Mouse (Mus musculus) hindbrain, postnatal 0 days (tissue): ENCODE results near the gene Hist2h2ab. TPM values are rescaled to one million over a fixed set of nuclear protein-coding genes. Genes with fewer than 3 reads are reported as not detected.

Experiments used
- ATAC-seq: fragments of 200-750 bp; cut with Nextera tagmentation; 2 replicates; pipeline ENCODE4 v1.8.0; 2017; ENCODE audit warnings: mild to moderate bottlenecking, moderate TSS enrichment, moderate library complexity
- DNase-seq: peaks from one replicate; pipeline ENCODE4 v3.0.0-alpha.2; 2015; ENCODE audit warnings: low spot score
- H3K27ac ChIP-seq: fragments of 300-500 bp; sonication (generic); 2 replicates; pipeline ENCODE4 v1.5.1; 2014; ENCODE audit warnings: mild to moderate bottlenecking
- H3K27me3 ChIP-seq: fragments of 300-500 bp; sonication (generic); 2 replicates; pipeline ENCODE4 v1.6.1; 2014; ENCODE audit warnings: low read length, mixed read lengths; ENCODE audit not compliant: insufficient read depth
- H3K36me3 ChIP-seq: fragments of 300-500 bp; sonication (generic); 2 replicates; pipeline ENCODE4 v1.6.1; 2014; ENCODE audit warnings: low read length, mixed read lengths; ENCODE audit not compliant: insufficient read depth
- H3K4me1 ChIP-seq: fragments of 300-500 bp; sonication (generic); 2 replicates; pipeline ENCODE4 v1.6.1; 2014; ENCODE audit warnings: antibody characterized with exemption, low read length, mixed read lengths; ENCODE audit not compliant: insufficient read depth
- H3K4me2 ChIP-seq: fragments of 300-500 bp; sonication (generic); 2 replicates; pipeline ENCODE4 v1.6.1; 2014; ENCODE audit warnings: low read depth, mild to moderate bottlenecking, low read length, moderate library complexity, mixed read lengths
- H3K4me3 ChIP-seq: fragments of 300-500 bp; sonication (generic); 2 replicates; pipeline ENCODE4 v1.5.1; 2014; ENCODE audit warnings: low read length
- H3K9ac ChIP-seq: fragments of 300-500 bp; sonication (generic); replicated peaks from 2 replicates; pipeline ENCODE4 v1.6.1; 2014; ENCODE audit warnings: mild to moderate bottlenecking, low read length, moderate library complexity, mixed read lengths
- H3K9me3 ChIP-seq: fragments of 300-500 bp; sonication (generic); 2 replicates; pipeline ENCODE4 v1.6.1; 2016; ENCODE audit warnings: low read length, mixed read lengths
- CTCF ChIP-seq: IDR thresholded peaks from 2 replicates; pipeline ENCODE4 v1.5.1; 2016; ENCODE audit warnings: antibody characterized with exemption, control low read depth, low read depth
- WGBS: fragments of 180-500 bp; shearing (Covaris S2); extraction: QIAGEN DNeasy Blood & Tissue Kit; methylation state at CpG from one replicate; pipeline ENCODE4 v1.1.7; 2014; 5-methylcytosine and 5-hydroxymethylcytosine counted together
- polyA plus RNA-seq: library from polyadenylated mRNA; unstranded; fragments of >200 nt; fragmentation: Nextera tagmentation; extraction: Ambion mirVana; gene quantifications from 2 replicates; pipeline ENCODE4 v1.2.1, GENCODE M21; 2015
- total RNA-seq: library from RNA; depleted of rRNA; stranded (reverse); fragments of >200 nt; gene quantifications from 2 replicates; pipeline ENCODE4 v1.2.3, GENCODE M21; 2014

Gene Hist2h2ab
- total and polyA plus RNA-seq, 2 experiments from 2014 or later: 161 TPM; not detected in 1

- no peaks in the 10 kb centered on the region for H3K27me3 ChIP-seq
- H3K9me3 ChIP-seq: no peaks in the 10 kb centered on the region
- no peak overlapping the region for H3K9ac ChIP-seq
- ATAC-seq (no peak), DNase-seq (no peak)
- H3K4me3 ChIP-seq: no peak overlapping the region
- no peak overlapping the region for H3K4me2 ChIP-seq
- no peaks in the 10 kb centered on the region for H3K4me1 ChIP-seq
- H3K36me3 ChIP-seq: no peaks in the 10 kb centered on the region
- no peak overlapping the region for H3K27ac ChIP-seq
- 75% methylated on average over 2 of the region's 2 CpGs for WGBS
- no peak for TF ChIP-seq CTCF
Measured at GRCm38 (mm10) chr3:96230404-96230803, 10.7 kb downstream of the Hist2h2ab start.

GRCm38 (mm10) chr3:96230910-96231757, 11.5 kb downstream of the Hist2h2ab start:
- Histone ChIP-seq H3K4me3 (no peak overlapping the region), H3K27ac (no peak overlapping the region), H3K27me3 (no peaks in the 10 kb centered on the region), H3K36me3 (no peaks in the 10 kb centered on the region), H3K4me1 (no peaks in the 10 kb centered on the region), H3K9me3 (no peaks in the 10 kb centered on the region), H3K9ac (no peak overlapping the region), H3K4me2 (no peak overlapping the region)
- WGBS: 71% methylated on average over 4 of the region's 4 CpGs
- ATAC-seq (no peak), DNase-seq (no peak)
- no peak for TF ChIP-seq CTCF

GRCm38 (mm10) chr3:96231758-96232120, 12.1 kb downstream of the Hist2h2ab start:
- Histone ChIP-seq H3K4me1 (no peaks in the 10 kb centered on the region), H3K9me3 (no peaks in the 10 kb centered on the region), H3K36me3 (no peaks in the 10 kb centered on the region), H3K4me3 (no peak overlapping the region), H3K4me2 (no peak overlapping the region), H3K9ac (no peak overlapping the region), H3K27ac (no peak overlapping the region), H3K27me3 (no peaks in the 10 kb centered on the region)
- DNase-seq: no peak
- ATAC-seq: no peak
- WGBS: 56% methylated on average over 2 of the region's 2 CpGs
- TF ChIP-seq CTCF: no peak

- H3K4me1 ChIP-seq: no peaks in the 10 kb centered on the region
- no peak overlapping the region for H3K27ac ChIP-seq
- no peaks in the 10 kb centered on the region for H3K36me3 ChIP-seq
- ATAC-seq: no peak
- H3K27me3 ChIP-seq: no peaks in the 10 kb centered on the region
- peak; percentile 8; the same call in 1 of the 2 replicates for TF ChIP-seq CTCF
- WGBS: 89% methylated on average over 2 of the region's 2 CpGs
- no peak for DNase-seq
- H3K4me3 ChIP-seq: no peak overlapping the region
- H3K9ac ChIP-seq: no peak overlapping the region
- H3K9me3 ChIP-seq: no peaks in the 10 kb centered on the region
- H3K4me2 ChIP-seq: no peak overlapping the region
Measured at GRCm38 (mm10) chr3:96234914-96235313, 15.2 kb downstream of the Hist2h2ab start.

- WGBS: 57% methylated on average over 3 of the region's 3 CpGs
Measured at GRCm38 (mm10) chr3:96235836-96236235, 16.2 kb downstream of the Hist2h2ab start.

GRCm38 (mm10) chr3:96236834-96237334, 17.2 kb downstream of the Hist2h2ab start:
- no peak overlapping the region for H3K9ac ChIP-seq
- no peak overlapping the region for H3K27ac ChIP-seq
- no peaks in the 10 kb centered on the region for H3K36me3 ChIP-seq
- H3K4me3 ChIP-seq: no peak overlapping the region
- 79% methylated on average over 4 of the region's 4 CpGs for WGBS
- peak overlapping the region; percentile 52 for H3K4me2 ChIP-seq
- ATAC-seq (no peak), DNase-seq (no peak)
- H3K27me3 ChIP-seq: no peaks in the 10 kb centered on the region
- TF ChIP-seq CTCF: no peak
- no peaks in the 10 kb centered on the region for H3K9me3 ChIP-seq
- H3K4me1 ChIP-seq: no peaks in the 10 kb centered on the region

More at GRCm38 (mm10) chr3:96235836-96236235, 16.2 kb downstream of the Hist2h2ab start:
- no peak overlapping the region for H3K4me2 ChIP-seq
- H3K4me3 ChIP-seq: no peak overlapping the region
- no peak for TF ChIP-seq CTCF
- no peaks in the 10 kb centered on the region for H3K9me3 ChIP-seq
- H3K4me1 ChIP-seq: no peaks in the 10 kb centered on the region
- no peak for ATAC-seq
- H3K36me3 ChIP-seq: no peaks in the 10 kb centered on the region
- no peak overlapping the region for H3K27ac ChIP-seq
- no peak for DNase-seq
- H3K27me3 ChIP-seq: no peaks in the 10 kb centered on the region
- H3K9ac ChIP-seq: no peak overlapping the region
